Mouse (Mus musculus) ovary, postnatal 10 days (tissue): ENCODE measurements around the gene Prcp.
A peak's percentile ranks its signal among the peaks of the same experiment; 100 is the strongest.

Experiments
- DNase-seq: peaks from one replicate; pipeline ENCODE4 v3.0.0; 2022; ENCODE audit warnings: low spot score

Gene Prcp

DNA sequence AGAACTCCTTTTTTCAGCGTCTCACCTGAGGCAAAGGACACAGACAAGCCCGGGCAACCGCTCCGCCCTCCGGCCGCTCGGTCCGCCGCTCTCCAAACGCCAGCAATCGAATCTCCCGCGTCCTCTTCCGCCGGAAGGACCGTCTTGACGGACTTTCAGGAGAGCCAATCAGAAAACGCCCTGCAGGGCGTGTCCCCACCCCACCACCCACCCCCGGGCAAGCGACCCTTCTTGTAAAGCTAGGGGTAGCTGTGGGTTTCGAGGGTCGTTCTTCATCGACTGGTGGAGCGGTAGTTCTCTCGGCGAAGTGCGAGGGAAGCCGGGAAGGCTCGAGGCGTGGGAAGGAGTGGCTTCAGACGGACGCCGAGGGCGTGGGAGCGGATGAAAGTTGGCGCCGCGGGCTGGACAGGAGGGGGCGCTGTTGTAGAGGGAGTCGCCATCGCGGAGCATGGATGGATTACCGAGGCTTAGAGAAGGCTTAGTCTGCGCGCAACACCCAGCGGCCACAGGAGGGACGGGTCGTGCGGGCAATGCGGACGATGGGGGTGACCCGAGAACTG is at the start of gene Prcp, which contains the start of gene Ddias:
Prcp (plus strand) TSS at position 355 of the 560 bp plus-strand sequence.
Ddias (minus strand) TSS at position 132 of the 560 bp plus-strand sequence.
- peak; percentile 97 for DNase-seq

DNA sequence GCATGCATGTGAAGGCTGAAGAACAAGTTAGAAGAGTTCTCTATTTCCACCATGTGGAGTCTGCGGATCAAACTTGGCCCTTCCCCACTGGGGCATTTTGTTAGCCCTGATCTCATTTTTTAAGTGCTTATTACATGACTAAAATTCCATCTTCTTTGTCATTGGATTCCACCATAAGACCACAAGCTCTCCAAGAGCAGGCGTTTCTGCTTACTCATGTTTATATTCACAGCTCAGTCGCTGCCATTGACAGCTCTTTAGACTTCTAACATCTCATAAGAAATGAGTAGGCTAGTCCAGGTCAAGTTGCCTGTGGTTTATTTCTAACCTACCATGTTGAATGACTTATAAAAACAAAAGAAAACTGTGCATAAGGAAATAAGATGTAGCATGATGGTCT is 48.0 kb upstream of the Prcp start:
- DNase-seq, result no peak

DNA sequence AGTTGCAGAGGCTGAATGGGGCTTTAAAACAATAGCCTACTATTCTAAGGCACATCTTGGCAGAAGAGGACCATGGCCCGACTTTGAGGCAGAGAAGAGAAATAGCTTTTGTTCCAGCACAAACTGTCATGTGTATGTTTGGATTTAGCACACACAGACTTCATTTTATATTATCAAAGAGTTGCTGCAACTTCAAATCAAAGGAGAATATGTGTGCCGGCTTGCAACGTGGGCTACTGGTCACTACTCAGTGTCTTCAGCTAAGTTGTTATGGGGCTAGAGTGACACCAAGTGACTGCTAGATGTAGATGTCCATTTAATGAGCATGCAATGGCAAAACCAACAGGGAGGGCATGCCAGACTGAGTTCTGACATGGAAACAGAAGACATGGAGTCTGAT is 46.3 kb upstream of the Prcp start:
- DNase-seq, result no peak

DNA sequence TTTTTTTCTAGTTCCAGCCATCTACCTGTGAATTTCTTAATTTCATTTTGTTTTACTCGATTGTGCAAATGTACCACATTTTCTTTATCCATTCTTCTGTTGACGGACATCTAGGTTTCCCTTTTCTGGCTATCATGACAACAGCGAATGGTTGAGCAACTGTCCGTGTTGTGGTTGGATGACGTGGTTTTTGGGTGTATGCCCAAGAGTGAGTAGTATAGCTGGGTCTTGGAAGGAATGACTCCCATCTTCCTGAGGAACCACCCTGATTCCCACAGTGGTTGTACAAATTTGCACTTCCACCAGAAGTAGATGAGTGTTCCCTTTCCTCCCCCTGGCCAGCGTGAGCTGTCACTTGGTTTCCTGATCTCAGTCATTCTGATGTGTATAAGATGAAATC is 41.9 kb upstream of the Prcp start:
- no peak for DNase-seq

DNA sequence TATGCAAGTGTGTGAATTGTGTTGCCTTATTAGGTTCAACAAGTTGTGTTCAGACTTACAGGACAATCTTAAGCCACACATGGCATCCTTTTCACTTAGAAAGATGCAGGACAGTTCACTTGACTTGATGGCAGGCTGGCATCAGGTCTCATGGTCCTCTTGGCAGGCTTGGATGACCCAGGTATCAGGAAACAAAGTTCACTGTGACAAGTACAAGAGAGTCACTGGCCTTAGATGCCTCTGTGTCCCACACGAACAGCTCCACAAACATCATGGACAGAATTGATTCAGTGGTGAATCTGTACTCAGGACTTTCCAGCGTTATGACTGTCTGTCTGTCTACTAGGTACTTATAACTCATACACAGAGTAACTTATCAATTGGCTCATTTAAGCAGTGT is 39.9 kb upstream of the Prcp start:
- no peak for DNase-seq

DNA sequence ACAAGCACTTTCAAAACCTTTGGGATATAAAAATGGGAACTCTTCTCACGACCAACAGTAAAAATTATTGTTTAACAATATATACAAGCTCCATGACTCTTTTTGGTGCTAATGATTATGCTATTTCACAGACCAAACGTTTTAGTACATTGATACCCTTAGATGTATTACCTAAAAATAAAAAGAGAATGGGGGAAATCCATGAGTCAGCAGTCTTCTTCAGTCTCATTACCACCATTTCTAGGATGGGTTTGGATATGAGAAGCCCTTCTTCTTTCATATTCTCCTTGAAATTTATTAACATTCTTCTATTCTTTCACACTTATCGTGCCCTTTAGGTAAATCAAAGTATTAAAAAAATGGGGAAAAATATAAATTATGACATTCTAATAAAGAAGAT is 37.8 kb upstream of the Prcp start:
- no peak for DNase-seq

DNA sequence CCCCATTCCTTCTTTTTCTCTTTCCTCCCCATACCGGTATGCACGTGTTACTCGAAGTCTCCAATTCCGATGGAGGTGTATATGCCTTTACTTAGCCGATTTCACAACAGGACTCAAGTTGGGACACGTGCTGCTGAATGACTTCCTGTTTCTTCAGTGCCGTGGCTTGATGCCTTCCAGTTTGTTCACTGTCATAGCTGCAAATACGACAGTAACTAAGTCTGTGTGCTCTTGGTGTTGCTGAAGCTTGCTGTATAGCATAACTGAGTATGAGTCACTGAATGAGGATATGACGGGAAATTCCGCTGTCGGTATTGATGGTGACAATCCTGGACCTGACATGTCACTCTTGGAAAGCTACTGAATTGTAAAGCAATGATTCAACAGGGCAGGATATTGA is 37.0 kb upstream of the Prcp start:
- no peak for DNase-seq

DNA sequence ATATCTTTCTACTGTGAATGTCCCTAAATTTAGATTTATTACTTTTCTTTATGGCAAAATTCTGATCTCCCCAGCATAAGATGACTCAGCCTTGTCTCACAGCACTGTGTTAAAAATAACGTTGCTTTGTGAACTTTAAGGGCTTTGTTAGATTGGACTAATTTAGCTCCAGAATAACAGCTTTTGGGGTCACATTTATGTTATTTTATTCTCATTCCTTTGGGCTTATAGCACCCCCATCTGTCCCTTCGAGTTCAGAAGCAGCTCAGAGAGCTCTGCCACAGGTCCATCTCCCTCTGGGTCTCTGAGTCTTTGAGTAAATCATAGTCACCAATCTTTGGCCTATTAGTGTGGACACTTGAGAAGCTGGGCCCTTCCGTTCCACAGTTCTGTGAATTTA is 36.4 kb upstream of the Prcp start:
- no peak for DNase-seq

DNA sequence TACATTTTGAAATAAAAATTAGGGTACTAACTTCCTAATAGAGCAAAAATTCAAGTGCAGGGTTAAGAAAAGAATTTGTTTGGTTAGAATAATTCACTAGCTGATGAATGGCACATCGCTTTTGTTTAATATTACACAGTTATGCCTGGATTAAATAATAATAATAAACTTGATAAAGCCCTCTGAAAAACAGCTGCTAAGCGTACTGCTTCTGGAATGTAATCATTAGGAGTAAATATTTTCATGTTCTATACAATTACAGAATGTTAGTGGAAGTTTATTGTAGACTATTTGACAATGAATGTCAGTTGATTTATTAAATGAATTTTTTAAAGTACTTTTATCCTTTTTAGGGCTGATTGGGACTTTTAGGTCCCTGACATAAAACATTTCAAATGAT is 32.0 kb upstream of the Prcp start:
- DNase-seq, result no peak

DNA sequence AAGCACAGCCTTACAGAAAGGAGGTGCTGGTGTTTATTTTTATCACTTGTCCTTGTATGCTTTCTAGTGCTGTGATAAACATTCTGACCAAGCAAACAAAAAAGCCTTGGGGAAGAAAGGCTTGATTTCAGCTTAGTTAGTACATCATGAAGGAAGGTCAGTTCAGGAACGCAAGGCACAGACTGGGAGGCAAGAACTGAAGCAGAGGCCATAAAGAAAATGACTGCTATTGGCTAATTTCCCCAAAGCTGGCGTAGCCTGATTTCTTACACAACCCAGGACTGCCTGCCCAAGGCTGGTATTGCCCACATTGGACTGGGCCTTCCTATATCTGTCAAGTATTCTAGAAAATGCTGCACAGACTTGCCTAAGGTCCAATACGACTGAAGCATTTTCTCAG is 26.0 kb upstream of the Prcp start:
- DNase-seq, result no peak

DNA sequence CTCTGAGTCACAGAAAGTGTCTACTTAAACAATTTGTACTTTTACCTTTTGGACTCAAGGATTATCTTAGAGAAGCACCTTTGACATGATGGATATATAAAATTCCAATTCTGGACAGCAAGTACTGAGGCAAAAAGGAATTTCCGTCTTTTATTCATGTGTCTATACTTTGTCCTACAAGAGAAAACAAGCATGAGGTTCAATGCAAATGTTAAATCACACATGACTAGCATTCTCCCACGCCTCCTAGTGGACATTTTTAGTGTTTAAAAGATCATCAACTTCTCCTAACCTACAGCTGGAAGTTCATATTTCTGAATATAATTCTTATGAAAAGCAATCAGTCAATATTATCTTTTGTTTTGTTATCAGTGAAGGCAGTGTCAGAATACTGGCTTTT is 7.7 kb upstream of the Prcp start:
- no peak for DNase-seq

DNA sequence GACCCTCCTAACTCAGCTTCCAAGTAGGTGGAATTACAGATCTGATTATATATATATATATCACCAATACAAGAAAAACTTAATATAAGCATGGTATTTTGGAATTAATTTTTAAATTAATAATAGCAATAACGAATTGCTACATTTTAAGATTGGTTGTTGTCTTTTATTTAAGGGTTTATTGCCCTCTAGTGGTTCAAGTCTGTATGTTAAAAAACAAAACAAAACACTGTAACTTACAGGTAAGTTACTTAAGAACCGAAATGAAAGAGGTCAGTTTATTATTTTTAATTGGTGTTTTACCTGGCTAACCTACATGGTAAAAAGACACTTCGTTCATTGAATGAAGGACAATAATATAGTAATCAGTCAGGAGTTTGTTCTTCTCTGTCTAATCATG is 4.1 kb upstream of the Prcp start:
- DNase-seq, result no peak

DNA sequence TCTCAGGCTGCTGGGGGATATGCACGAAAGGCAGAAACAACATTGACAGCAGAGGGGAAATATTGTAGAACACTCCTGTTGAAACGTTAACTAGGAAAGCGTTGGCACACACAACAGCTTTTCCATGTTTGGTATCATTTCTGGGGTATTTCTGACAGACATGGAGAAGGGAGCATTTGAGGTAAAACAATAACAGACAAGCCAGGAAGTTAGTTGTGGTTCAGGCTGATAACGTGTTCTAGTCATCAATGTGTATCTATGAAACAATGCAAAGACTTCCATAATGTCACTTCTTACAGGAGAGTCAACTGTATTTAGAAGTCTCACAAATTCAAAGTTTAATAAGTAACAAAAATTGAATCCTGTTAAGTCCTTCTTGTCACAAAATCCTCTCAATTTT is 2.7 kb upstream of the Prcp start:
- DNase-seq, result no peak

DNA sequence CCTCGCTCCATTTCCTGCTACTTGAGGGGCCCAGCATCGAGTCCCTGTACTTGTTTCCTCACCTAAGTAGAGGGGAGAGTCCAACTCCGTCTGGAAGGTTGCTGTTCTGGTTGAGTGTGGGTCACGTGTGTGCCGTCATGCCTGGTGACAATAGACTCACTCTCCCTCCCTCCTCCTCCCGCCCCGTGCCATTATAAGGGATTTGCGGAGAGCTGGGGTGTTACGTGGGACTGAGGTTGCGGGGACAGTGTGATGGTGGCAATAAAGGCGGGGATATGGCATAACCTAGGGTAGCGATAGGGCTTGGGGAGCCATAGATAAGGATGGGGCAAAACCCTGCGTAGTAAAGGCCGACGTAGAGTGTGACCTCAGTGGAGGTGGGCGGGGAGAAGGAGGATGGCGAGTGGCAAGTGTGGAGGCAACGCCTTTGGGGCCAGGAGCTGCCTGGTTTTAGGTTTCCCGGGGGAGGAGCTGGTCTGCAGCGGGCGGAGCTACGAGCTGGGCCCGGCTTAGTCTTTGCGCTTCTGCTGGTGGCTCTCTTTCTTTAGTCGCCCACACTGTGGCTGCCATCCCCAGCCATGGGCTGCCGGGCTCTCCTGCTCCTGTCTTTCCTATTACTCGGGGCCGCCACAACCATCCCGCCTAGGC is 615 bp downstream of the Prcp start:
- DNase-seq, result peak; percentile 68

DNA sequence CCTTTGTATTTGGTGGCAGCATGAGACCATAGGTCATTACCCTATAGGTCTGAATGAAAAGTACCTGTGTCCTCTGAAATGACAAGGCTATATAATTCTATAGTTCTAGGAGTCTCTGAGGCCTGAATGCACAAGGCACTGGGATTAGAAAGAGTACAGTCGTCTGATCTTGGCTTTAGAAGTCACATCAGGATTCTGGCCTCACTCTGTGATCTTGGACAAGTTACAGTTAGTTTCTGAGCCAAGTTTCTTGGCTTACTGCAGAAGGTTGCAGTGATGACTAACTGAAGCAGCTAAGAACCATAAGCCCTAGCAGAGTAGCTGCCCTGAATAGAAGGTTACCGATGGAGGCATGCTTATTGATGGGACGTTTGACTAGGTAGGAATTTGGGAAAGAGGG is 1.8 kb downstream of the Prcp start:
- DNase-seq, result no peak

DNA sequence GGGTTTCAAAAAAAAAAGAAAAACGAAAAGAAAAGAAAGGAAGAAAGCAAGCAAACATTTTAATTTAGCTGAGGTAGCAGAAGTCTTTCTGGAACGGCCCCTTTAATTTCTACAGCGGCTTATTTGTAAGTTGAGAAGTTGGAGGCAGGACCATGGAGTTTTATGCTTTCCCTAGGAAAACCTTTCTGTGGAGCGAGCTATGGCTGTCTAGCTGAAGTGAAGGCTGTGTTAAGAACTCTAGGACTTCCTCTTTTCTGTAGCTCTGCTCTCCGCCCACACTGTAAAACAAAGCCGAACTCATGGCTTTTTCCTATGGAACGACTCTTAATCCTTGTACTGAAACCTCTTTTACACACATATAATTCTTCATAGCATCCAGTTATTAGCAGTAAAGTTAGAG is 2.3 kb downstream of the Prcp start:
- no peak for DNase-seq

DNA sequence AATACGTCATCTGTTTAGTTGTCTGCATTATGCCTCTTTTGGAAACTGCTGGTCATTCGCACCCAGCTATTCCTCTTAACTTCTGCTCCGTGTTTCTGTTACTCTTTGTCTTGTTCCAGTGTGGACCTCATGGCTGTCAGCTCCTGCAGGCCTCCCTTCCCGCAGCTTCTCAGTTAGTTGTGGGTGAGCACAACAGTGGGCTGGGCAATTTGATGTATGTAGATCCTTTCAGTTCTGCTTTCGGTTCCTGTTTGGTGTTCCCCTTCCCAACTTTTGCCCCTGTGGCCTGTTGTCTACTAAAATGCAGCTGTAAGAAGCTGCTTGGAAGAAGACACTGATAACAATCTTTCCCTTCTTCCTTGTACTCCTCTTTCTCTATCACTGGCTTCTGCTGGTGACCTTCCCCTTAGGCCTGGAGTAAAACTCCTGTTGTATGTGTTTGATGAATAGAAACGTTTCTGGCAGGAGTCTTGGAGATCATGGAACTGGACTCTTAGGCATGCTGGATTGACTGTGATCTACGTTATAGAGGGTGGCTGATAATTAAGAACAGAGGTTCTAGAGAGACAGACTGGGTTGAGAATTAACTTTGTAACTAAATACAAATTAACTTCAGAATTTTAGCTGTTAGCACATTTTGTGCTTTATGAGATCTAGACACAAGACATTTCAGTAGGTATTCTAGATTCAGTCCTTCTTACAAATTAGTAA is 4.5 kb downstream of the Prcp start:
- DNase-seq, result no peak

DNA sequence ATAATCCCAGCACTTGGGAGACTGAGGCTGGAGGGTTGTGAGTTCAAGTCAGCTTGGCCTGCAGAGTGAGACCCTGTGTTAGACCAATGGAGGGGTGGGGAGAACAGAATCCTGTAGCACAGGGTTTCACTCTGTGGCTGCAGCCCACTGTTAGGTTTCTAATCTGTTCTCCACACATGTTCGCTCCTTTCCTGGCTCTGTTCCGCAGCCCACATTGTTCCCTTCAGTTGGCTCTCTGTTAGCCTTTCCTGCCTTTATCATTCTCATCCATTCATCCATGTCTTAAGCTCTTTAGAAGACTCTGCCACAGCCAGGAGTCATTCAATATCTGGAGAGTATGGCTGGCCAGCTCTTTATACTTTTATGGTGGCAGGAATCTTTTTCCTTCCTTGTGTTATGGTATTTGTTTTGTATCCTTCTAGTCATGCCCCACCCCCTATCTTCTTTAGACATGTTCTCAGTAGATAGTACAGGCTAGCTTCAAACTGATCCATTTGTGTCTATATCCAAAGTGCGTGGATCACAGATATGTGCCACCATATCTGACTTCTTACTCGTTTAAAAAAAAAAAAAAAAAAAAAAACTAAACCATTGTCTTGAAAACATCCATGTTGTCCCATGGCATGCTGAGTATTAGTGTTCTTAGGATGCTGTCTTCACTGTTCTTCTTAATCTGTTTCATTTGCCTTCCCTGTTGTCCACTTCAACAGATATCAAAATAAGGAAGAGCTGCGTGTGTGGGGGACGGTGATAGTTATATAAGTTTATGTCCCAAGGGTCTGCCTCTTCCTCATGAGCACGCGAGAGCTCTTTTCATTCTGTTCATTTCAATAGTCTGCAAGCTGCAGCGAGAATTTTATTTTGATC is 9.8 kb downstream of the Prcp start:
- no peak for DNase-seq

DNA sequence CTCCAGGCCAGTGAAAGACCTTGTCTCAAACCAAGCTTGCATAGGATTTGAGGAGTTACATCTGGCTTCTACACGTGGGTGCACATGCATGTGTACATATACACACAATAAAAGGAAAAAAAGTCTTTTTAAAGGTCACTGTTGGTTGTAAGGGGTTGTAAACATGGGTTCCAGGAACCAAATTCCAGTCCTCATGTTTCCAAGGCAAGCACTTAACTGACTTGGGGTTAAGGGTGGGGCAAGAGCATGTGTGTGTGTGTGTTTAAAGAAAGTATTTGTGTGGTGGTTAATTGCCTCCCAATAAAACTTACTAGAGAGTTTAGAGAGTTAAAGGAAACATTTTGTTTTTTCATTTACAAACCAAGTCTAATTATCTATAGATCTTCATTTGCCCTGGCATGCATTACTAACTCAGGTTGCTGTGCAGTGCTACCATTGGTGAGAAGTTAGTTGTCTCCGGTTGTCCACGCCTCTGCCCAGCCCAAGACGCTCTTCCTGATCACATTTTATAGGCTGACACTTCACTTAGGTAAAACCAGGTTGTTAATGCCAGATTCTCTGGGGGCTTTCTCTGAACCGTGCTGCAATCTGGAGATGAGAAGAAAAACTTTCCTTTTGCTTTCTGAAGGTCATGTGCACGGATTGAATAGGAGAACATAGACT is 10.9 kb downstream of the Prcp start:
- DNase-seq, result no peak

DNA sequence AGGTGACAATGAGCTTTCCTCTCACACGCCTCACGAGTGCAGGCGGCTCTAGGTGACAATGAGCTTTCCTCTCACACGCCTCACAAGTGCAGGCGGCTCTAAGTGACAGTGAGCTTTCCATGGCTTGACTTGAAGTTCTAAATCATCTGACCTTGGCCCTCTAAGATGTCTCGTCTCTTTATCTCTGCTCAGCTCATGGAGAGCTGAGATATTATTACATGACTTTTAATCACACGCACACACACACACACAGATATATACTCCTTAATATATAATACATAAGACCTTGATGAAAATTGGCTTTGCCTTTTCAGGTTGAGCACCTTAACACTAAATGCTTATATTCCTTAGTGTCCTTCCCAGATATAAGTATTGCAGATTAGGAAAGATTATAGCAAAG is 12.5 kb downstream of the Prcp start:
- no peak for DNase-seq

DNA sequence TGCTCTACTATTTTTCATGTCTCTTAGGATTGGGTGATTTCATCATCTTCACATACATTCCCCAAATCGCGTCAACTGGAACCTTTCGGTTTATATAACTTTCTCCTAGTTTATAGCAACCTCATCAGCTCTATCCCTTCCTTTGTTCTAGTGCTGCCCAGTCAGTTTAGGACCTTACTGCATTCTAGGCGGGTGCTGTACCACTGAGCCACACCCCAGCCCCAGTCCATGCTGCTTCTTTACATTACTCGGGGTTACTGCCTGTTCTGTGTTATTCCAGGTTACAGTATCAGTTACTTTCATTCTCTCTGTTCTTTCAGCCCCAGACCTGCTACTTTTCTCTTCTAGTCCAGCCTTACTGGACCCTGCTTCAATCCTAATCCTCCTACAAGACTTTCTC is 13.0 kb downstream of the Prcp start:
- DNase-seq, result no peak

DNA sequence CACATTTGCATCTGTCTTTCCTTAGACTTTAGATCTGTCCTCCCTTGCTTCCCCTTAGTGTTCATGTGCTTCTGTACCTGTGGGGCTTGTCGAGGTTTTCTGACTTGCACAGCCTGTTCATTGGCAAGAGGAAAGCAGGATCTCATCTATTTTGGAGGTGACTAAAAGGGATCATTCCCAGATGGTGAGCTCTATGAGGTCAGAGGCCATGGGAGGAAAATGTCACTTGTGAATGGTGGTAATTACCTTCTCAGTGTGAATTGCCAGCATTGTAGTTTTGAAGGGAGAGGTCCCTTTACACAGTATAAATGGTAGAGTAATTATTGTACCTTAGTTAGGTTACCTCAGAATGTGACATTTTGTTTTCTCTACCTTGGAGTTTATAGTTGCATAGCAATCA is 15.9 kb downstream of the Prcp start:
- DNase-seq, result no peak
